Mouse (Mus musculus): ENCODE measurements around the gene Rap1gap2. TPM values are rescaled to one million over a fixed set of nuclear protein-coding genes. Genes with fewer than 3 reads are reported as not detected.
A peak's percentile ranks its signal among the peaks of the same experiment; 100 is the strongest.

The Rap1gap2 gene
- total and polyA plus RNA-seq, 3 experiments = 5.8 to 10.1 TPM; not detected in 1

DNA sequence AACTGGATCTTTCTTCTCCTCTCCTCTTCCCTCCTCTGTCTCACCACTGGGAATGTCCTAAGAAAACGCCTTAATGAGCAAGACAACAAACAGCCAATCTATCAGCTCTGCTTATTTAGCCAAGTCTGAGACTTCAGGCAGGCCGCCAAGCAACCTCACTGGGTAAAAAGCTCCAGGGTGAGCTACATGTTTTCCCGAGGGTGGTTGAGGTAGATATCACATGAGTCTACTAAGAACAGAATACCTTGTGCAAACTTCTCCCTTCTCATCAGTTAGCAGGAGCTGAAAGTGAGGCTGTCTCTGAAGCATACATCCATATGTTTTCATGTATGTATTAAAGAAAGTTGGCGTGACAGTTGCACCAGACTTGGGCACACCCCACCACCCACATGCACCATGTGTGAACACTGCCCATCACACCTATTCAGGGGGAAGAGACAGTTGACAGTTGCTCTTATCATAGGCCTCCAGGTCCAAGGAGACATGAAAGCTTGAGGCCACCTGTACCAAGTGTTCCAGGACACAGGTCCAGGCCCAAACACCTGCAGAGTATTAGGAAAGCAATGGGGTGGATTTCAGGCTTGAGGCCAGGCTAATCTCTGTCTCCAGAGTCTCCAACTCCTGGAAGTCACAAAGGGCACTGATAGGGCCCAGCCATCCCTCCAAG, 35.8 kb downstream of the Rap1gap2 start (continued):
- peak; percentile 77 for TF ChIP-seq TAL1 (IDR thresholded peaks at IDR 0.05; ENCODE audit: low read length)
- peak; percentile 70; the same call in 1 of the 2 replicates for TF ChIP-seq GATA1 (IDR thresholded peaks at IDR 0.05; ENCODE audit: low read depth, low read length)
- TF ChIP-seq MAZ (IDR thresholded peaks at IDR 0.05; ENCODE audit: low read depth, low read length) = no peak
- peak in 1 of 2 experiments; percentile 40; a peak in 1 of 4 replicates for TF ChIP-seq POLR2A (IDR thresholded peaks at IDR 0.05; ENCODE audit: control insufficient read depth in 1 of 2, insufficient read depth in 1 of 2, low read depth in 1 of 2, low read length in 2 of 2, poor library complexity in 1 of 2)
- no peak for TF ChIP-seq POLR2AphosphoS5 (IDR thresholded peaks at IDR 0.05; ENCODE audit: borderline replicate concordance, low read depth, low read length)
- TF ChIP-seq NELFE (IDR thresholded peaks at IDR 0.05; ENCODE audit: low read depth, low read length) = peak; percentile 30; the same call in 1 of the 2 replicates
- TF ChIP-seq HCFC1 (IDR thresholded peaks at IDR 0.05; ENCODE audit: low read depth, low read length) = no peak
- TF ChIP-seq RCOR1 (IDR thresholded peaks at IDR 0.05; ENCODE audit: low read depth, low read length) = peak; percentile 25; the same call in 1 of the 2 replicates
- TF ChIP-seq SIN3A (IDR thresholded peaks at IDR 0.05; ENCODE audit: low read length) = peak; percentile 64

DNA sequence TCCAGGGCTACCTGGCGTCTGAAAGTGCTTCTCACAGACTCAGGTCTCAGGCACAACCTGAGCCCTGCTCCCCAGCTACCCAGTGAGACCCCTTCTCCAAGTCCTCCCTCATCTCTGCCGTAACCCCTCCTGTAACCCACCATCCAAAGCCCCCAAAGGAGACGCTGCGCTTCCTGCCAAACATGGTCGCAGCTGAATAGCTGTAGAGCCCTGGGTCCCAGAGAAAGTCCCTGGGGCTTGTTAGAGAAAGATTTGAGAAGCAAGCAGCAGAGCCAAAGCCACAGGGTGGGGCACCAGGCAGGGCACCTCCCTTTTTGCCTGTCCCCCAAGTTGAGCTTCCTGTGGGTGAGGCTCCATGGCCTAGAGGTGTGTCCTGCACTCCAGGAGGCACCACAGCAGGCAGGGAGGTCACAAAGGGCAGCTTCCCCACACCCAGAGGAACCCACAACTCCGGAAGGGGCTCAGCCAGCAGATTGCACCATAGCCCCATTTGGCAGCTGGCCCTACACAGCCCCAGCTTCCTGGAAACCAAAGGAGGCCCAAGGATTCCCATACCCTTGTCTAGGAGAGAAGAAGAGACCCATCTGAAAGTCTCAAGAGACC, 38.2 kb downstream of the Rap1gap2 start:
- Histone ChIP-seq H3K9ac (ENCODE audit: control insufficient read depth, low read depth, low read length, poor library complexity, severe bottlenecking) (peak overlapping the region; percentile 56), H3K4me3 (ENCODE audit: control insufficient read depth in 1 of 2, insufficient read depth in 1 of 2, low read depth in 2 of 2, low read length in 2 of 2) (peak overlapping the region; percentile 37 to 43), H3K36me3 (ENCODE audit: control insufficient read depth in 1 of 2, insufficient read depth in 2 of 2, low read length in 2 of 2) (peaks cover 0 to 51% of the 10 kb centered on the region in 2 experiments; a peak in 2 of 4 replicates), H3K27me3 (ENCODE audit: control insufficient read depth in 1 of 2, insufficient read depth in 2 of 2, low read length in 2 of 2) (no peaks in the 10 kb centered on the region), H3K79me2 (ENCODE audit: control insufficient read depth, insufficient read depth, low read length, poor library complexity) (no peaks in the 10 kb centered on the region), H3K9me3 (replicated peaks; ENCODE audit: insufficient read depth, low read length) (no peaks in the 10 kb centered on the region), H3K4me1 (ENCODE audit: control insufficient read depth in 1 of 2, insufficient read depth in 2 of 2, low read length in 2 of 2) (peaks cover 32 to 65% of the 10 kb centered on the region in 2 experiments), H3K27ac (ENCODE audit: control insufficient read depth, low read depth, low read length) (peak overlapping the region; percentile 90)
- peak; percentile 90 for DNase-seq (ENCODE audit: low read depth, low spot score)
- TF ChIP-seq USF1 (IDR thresholded peaks at IDR 0.05; ENCODE audit: low read depth, low read length) (no peak), ZKSCAN1 (IDR thresholded peaks at IDR 0.05; ENCODE audit: low read depth, low read length) (no peak), MAX (IDR thresholded peaks at IDR 0.05; ENCODE audit: low read length) (no peak), RAD21 (IDR thresholded peaks at IDR 0.05; ENCODE audit: low read depth, low read length) (no peak), USF2 (IDR thresholded peaks at IDR 0.05; ENCODE audit: borderline replicate concordance in 1 of 2, insufficient read depth in 1 of 2, low read depth in 1 of 2, low read length in 2 of 2) (no peak), JUND (IDR thresholded peaks at IDR 0.05; ENCODE audit: low read depth, low read length) (no peak), MAZ (IDR thresholded peaks at IDR 0.05; ENCODE audit: low read depth, low read length) (peak; percentile 74; the same call in 1 of the 2 replicates), TCF12 (IDR thresholded peaks at IDR 0.05; ENCODE audit: low read depth, low read length) (peak; percentile 57; the same call in 1 of the 2 replicates), ZNF384 (IDR thresholded peaks at IDR 0.05; ENCODE audit: low read depth, low read length) (no peak), ZMIZ1 (IDR thresholded peaks at IDR 0.05; ENCODE audit: low read depth, low read length) (no peak; the same call in 1 of the 2 replicates), MYB (IDR thresholded peaks at IDR 0.05; ENCODE audit: low read depth, low read length) (no peak), UBTF (IDR thresholded peaks at IDR 0.05; ENCODE audit: borderline replicate concordance, insufficient read depth, low read depth, low read length) (no peak), CHD1 (IDR thresholded peaks at IDR 0.05; ENCODE audit: low read depth, low read length) (no peak), BHLHE40 (IDR thresholded peaks at IDR 0.05; ENCODE audit: borderline replicate concordance, low read depth, low read length) (no peak; the same call in 1 of the 2 replicates), CTCF (IDR thresholded peaks at IDR 0.05 in 2 of 3, conservative IDR thresholded peaks at IDR 0.05 in 1 of 3; ENCODE audit: control insufficient read depth in 1 of 3, insufficient read depth in 1 of 3, low read depth in 2 of 3, low read length in 3 of 3, poor library complexity in 1 of 3, severe bottlenecking in 1 of 3) (no peak), TBP (IDR thresholded peaks at IDR 0.05; ENCODE audit: low read depth, low read length) (0 out of 2 replicates have a peak, but pooled peaks have one; percentile 27), E2F4 (IDR thresholded peaks at IDR 0.05; ENCODE audit: borderline replicate concordance, low read depth, low read length) (no peak), SIN3A (IDR thresholded peaks at IDR 0.05; ENCODE audit: low read length) (peak; percentile 71), ZC3H11A (IDR thresholded peaks at IDR 0.05; ENCODE audit: low read depth, low read length) (no peak), KAT2A (conservative IDR thresholded peaks at IDR 0.05; ENCODE audit: low read depth, low read length) (no peak), GABPA (IDR thresholded peaks at IDR 0.05; ENCODE audit: low read depth, low read length) (no peak), MEF2A (IDR thresholded peaks at IDR 0.05; ENCODE audit: extremely low read depth, insufficient replicate concordance, low read depth, low read length, poor library complexity, severe bottlenecking) (no peak), NRF1 (IDR thresholded peaks at IDR 0.05; ENCODE audit: insufficient read depth, low read depth, low read length, poor library complexity, severe bottlenecking) (no peak), CHD2 (IDR thresholded peaks at IDR 0.05; ENCODE audit: low read length) (no peak), GATA1 (IDR thresholded peaks at IDR 0.05; ENCODE audit: low read depth, low read length) (no peak), NELFE (IDR thresholded peaks at IDR 0.05; ENCODE audit: low read depth, low read length) (peak; percentile 49; the same call in 1 of the 2 replicates), MAFK (IDR thresholded peaks at IDR 0.05; ENCODE audit: borderline replicate concordance, low read depth, low read length) (peak; percentile 8; the same call in 1 of the 2 replicates)
